Mouse (Mus musculus): ENCODE measurements around the gene Nlgn2. TPM values are rescaled to one million over a fixed set of nuclear protein-coding genes. Genes with fewer than 3 reads are reported as not detected.

Nlgn2 gene
- polyA plus RNA-seq, 1 experiment from 2014 or later = 25.1 TPM

Small RNAs within 50 kb of the gene (microRNA-seq; reads per million reads assigned to microRNA genes)
- gene Mir6924 = not detected

Other genes with a start within 250 kb of the Nlgn2 start
- 46.5 and 46.7 TPM in 2 replicates for gene Atp1b2, start 231.8 kb downstream of the Nlgn2 start, polyA plus RNA-seq (2014; fragmentation: Nextera tagmentation; extraction: Ambion mirVana)
- not detected in 2 replicates for gene Shbg, start 219.9 kb downstream of the Nlgn2 start, polyA plus RNA-seq (2014; fragmentation: Nextera tagmentation; extraction: Ambion mirVana)
- 21.6 and 22.5 TPM in 2 replicates for gene Sat2, start 215.8 kb downstream of the Nlgn2 start, polyA plus RNA-seq (2014; fragmentation: Nextera tagmentation; extraction: Ambion mirVana)
- 35.9 and 38.4 TPM in 2 replicates for gene Fxr2, start 204.8 kb downstream of the Nlgn2 start, polyA plus RNA-seq (2014; fragmentation: Nextera tagmentation; extraction: Ambion mirVana)
- not detected in 2 replicates for gene Sox15, start 182.5 kb downstream of the Nlgn2 start, polyA plus RNA-seq (2014; fragmentation: Nextera tagmentation; extraction: Ambion mirVana)
- gene Mpdu1, start 175.1 kb downstream of the Nlgn2 start, polyA plus RNA-seq (2014; fragmentation: Nextera tagmentation; extraction: Ambion mirVana) = 64.0 and 108 TPM in 2 replicates
- 3.7 and 7.9 TPM in 2 replicates for gene Cd68, start 171.6 kb downstream of the Nlgn2 start, polyA plus RNA-seq (2014; fragmentation: Nextera tagmentation; extraction: Ambion mirVana)
- 707 and 863 TPM in 2 replicates for gene Eif4a1, start 165.4 kb downstream of the Nlgn2 start, polyA plus RNA-seq (2014; fragmentation: Nextera tagmentation; extraction: Ambion mirVana)
- gene Senp3, start 155.7 kb downstream of the Nlgn2 start, polyA plus RNA-seq (2014; fragmentation: Nextera tagmentation; extraction: Ambion mirVana) = 93.3 and 103 TPM in 2 replicates
- gene Tnfsf13, start 152.0 kb downstream of the Nlgn2 start, polyA plus RNA-seq (2014; fragmentation: Nextera tagmentation; extraction: Ambion mirVana) = 0.16 and 0.25 TPM in 2 replicates
- 1.6 and 3.0 TPM in 2 replicates for gene Tnfsf12, start 141.9 kb downstream of the Nlgn2 start, polyA plus RNA-seq (2014; fragmentation: Nextera tagmentation; extraction: Ambion mirVana)
- 0.51 and 1.1 TPM in 2 replicates for gene Tnfsfm13, start 141.7 kb downstream of the Nlgn2 start, polyA plus RNA-seq (2014; fragmentation: Nextera tagmentation; extraction: Ambion mirVana)
- gene Polr2a, start 79.1 kb downstream of the Nlgn2 start, polyA plus RNA-seq (2014; fragmentation: Nextera tagmentation; extraction: Ambion mirVana) = 20.0 and 30.7 TPM in 2 replicates
- gene Slc35g3, start 75.8 kb downstream of the Nlgn2 start, polyA plus RNA-seq (2014; fragmentation: Nextera tagmentation; extraction: Ambion mirVana) = 0.14 TPM in 1 of 2 replicates, not detected in the other
- gene Zbtb4, start 71.9 kb downstream of the Nlgn2 start, polyA plus RNA-seq (2014; fragmentation: Nextera tagmentation; extraction: Ambion mirVana) = 3.8 and 4.2 TPM in 2 replicates
- 0.80 and 1.3 TPM in 2 replicates for gene Chrnb1, start 41.8 kb downstream of the Nlgn2 start, polyA plus RNA-seq (2014; fragmentation: Nextera tagmentation; extraction: Ambion mirVana)
- 3.2 and 3.6 TPM in 2 replicates for gene Fgf11, start 35.9 kb downstream of the Nlgn2 start, polyA plus RNA-seq (2014; fragmentation: Nextera tagmentation; extraction: Ambion mirVana)
- gene Tmem102, start 32.2 kb downstream of the Nlgn2 start, polyA plus RNA-seq (2014; fragmentation: Nextera tagmentation; extraction: Ambion mirVana) = 0.58 and 0.82 TPM in 2 replicates
- gene Gm39566, start 22.5 kb downstream of the Nlgn2 start, polyA plus RNA-seq (2014; fragmentation: Nextera tagmentation; extraction: Ambion mirVana) = not detected in 2 replicates
- not detected in 2 replicates for gene Spem2, start 19.3 kb downstream of the Nlgn2 start, polyA plus RNA-seq (2014; fragmentation: Nextera tagmentation; extraction: Ambion mirVana)
- 0.49 and 0.85 TPM in 2 replicates for gene Spem1, start 15.6 kb downstream of the Nlgn2 start, polyA plus RNA-seq (2014; fragmentation: Nextera tagmentation; extraction: Ambion mirVana)
- gene Tmem256, start 730 bp upstream of the Nlgn2 start, polyA plus RNA-seq (2014; fragmentation: Nextera tagmentation; extraction: Ambion mirVana) = 313 and 417 TPM in 2 replicates
- 41.3 and 51.9 TPM in 2 replicates for gene Plscr3, start 8.6 kb upstream of the Nlgn2 start, polyA plus RNA-seq (2014; fragmentation: Nextera tagmentation; extraction: Ambion mirVana)
- gene Tnk1, start 20.9 kb upstream of the Nlgn2 start, polyA plus RNA-seq (2014; fragmentation: Nextera tagmentation; extraction: Ambion mirVana) = not detected in 2 replicates
- gene Tmem95, start 40.2 kb upstream of the Nlgn2 start, polyA plus RNA-seq (2014; fragmentation: Nextera tagmentation; extraction: Ambion mirVana) = not detected in 2 replicates
- gene Kctd11, start 43.6 kb upstream of the Nlgn2 start, polyA plus RNA-seq (2014; fragmentation: Nextera tagmentation; extraction: Ambion mirVana) = 0.74 and 1.0 TPM in 2 replicates
- gene Acap1, start 57.8 kb upstream of the Nlgn2 start, polyA plus RNA-seq (2014; fragmentation: Nextera tagmentation; extraction: Ambion mirVana) = 0.17 and 0.30 TPM in 2 replicates
- 9.4 and 13.0 TPM in 2 replicates for gene 2810408A11Rik, start 63.2 kb upstream of the Nlgn2 start, polyA plus RNA-seq (2014; fragmentation: Nextera tagmentation; extraction: Ambion mirVana)
- gene Neurl4, start 63.3 kb upstream of the Nlgn2 start, polyA plus RNA-seq (2014; fragmentation: Nextera tagmentation; extraction: Ambion mirVana) = 27.5 and 29.0 TPM in 2 replicates
- 56.4 and 62.4 TPM in 2 replicates for gene Gps2, start 76.1 kb upstream of the Nlgn2 start, polyA plus RNA-seq (2014; fragmentation: Nextera tagmentation; extraction: Ambion mirVana)
- 1,083 and 1,099 TPM in 2 replicates for gene Eif5a, start 84.2 kb upstream of the Nlgn2 start, polyA plus RNA-seq (2014; fragmentation: Nextera tagmentation; extraction: Ambion mirVana)
- 4.3 and 10.4 TPM in 2 replicates for gene Ybx2, start 98.0 kb upstream of the Nlgn2 start, polyA plus RNA-seq (2014; fragmentation: Nextera tagmentation; extraction: Ambion mirVana)
- 2.2 and 4.5 TPM in 2 replicates for gene Slc2a4, start 110.4 kb upstream of the Nlgn2 start, polyA plus RNA-seq (2014; fragmentation: Nextera tagmentation; extraction: Ambion mirVana)
- 0.20 TPM in 1 of 2 replicates, not detected in the other for gene Cldn7, start 127.0 kb upstream of the Nlgn2 start, polyA plus RNA-seq (2014; fragmentation: Nextera tagmentation; extraction: Ambion mirVana)
- 24.4 and 39.0 TPM in 2 replicates for gene Ctdnep1, start 143.4 kb upstream of the Nlgn2 start, polyA plus RNA-seq (2014; fragmentation: Nextera tagmentation; extraction: Ambion mirVana)
- 162 and 193 TPM in 2 replicates for gene Elp5, start 144.7 kb upstream of the Nlgn2 start, polyA plus RNA-seq (2014; fragmentation: Nextera tagmentation; extraction: Ambion mirVana)
- 616 and 626 TPM in 2 replicates for gene Gabarap, start 153.4 kb upstream of the Nlgn2 start, polyA plus RNA-seq (2014; fragmentation: Nextera tagmentation; extraction: Ambion mirVana)
- 41.3 and 48.9 TPM in 2 replicates for gene Phf23, start 158.0 kb upstream of the Nlgn2 start, polyA plus RNA-seq (2014; fragmentation: Nextera tagmentation; extraction: Ambion mirVana)
- gene Dvl2, start 162.8 kb upstream of the Nlgn2 start, polyA plus RNA-seq (2014; fragmentation: Nextera tagmentation; extraction: Ambion mirVana) = 22.9 and 23.0 TPM in 2 replicates
- gene Acadvl, start 177.6 kb upstream of the Nlgn2 start, polyA plus RNA-seq (2014; fragmentation: Nextera tagmentation; extraction: Ambion mirVana) = 43.2 and 49.6 TPM in 2 replicates
- 33.1 and 41.0 TPM in 2 replicates for gene Dlg4, start 179.2 kb upstream of the Nlgn2 start, polyA plus RNA-seq (2014; fragmentation: Nextera tagmentation; extraction: Ambion mirVana)
- 0.26 and 1.4 TPM in 2 replicates for gene Asgr1, start 216.3 kb upstream of the Nlgn2 start, polyA plus RNA-seq (2014; fragmentation: Nextera tagmentation; extraction: Ambion mirVana)

All from midbrain, embryonic 14.5 days (tissue).